Mouse (Mus musculus): ENCODE measurements at regions not wholly inside any gene's neighbourhood (a gene's known extent, or its start where the extent isn't known, plus 50 kb on each side); places are given as distances from the start of the nearest gene placed in this dataset.

GRCm38 (mm10) chr14:14490501-14490900 is 89.4 kb downstream of the Olfr721-ps1 start:
- TF ChIP-seq POLR2A (IDR thresholded peaks at IDR 0.05; ENCODE audit: low read depth, low read length) (no peak), CTCF (conservative IDR thresholded peaks at IDR 0.05; ENCODE audit: insufficient read depth, insufficient read length, low read depth, low read length) (no peak)
